Mouse (Mus musculus): ENCODE measurements around the gene Arf3. TPM values are rescaled to one million over a fixed set of nuclear protein-coding genes. Genes with fewer than 3 reads are reported as not detected.
"Not testable (repeated sequence)": the region's sequence is repeated elsewhere in the genome, so short reads cannot be mapped to it uniquely, and the experiment has no call there.

The Arf3 gene
- polyA plus RNA-seq, 1 experiment from 2014 or later = 31.8 TPM

DNA sequence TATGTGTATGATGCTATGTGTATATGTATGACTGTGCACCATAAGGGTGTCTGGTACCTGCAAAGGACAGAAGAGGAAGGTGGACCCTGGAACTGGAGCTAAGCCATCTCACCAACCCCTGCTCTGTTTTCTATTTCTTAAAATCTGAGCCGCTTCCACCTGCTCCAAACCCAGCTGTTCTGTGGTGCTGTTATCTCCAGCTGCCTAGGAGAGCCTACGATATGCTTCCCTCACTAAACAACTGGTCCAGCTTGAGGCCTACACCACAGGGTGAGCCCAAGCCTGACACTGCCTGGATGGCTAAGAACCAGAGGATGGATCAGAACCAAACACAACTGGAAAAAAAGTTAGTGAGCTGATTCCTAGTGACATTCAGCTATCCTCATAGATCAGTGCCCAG, 8.9 kb downstream of the Arf3 start:
- Histone ChIP-seq H3K9me3 (ENCODE audit: control insufficient read depth) (no peaks in the 10 kb centered on the region), H3K27ac (ENCODE audit: low read depth, low read length) (no peak overlapping the region), H3K4me1 (replicated peaks; ENCODE audit: control insufficient read depth, insufficient read depth, low read length) (0 out of 2 replicates have a peak, but pooled peaks cover 2% of the 10 kb centered on the region), H3K9ac (ENCODE audit: low read depth, low read length) (no peak overlapping the region), H3K4me2 (replicated peaks; ENCODE audit: low read depth) (no peak overlapping the region), H3K4me3 (ENCODE audit: low read depth, low read length) (no peak overlapping the region), H3K27me3 (replicated peaks; ENCODE audit: control insufficient read depth, insufficient read depth, low read length) (no peaks in the 10 kb centered on the region), H3K36me3 (ENCODE audit: control insufficient read depth, insufficient read depth) (peaks cover 6% of the 10 kb centered on the region; the same call in 1 of the 2 replicates)
- no peak for ATAC-seq
- no peak for TF ChIP-seq CTCF (IDR thresholded peaks at IDR 0.05; ENCODE audit: low read depth)
- WGBS = 79% methylated on average over 2 of the region's 2 CpGs

DNA sequence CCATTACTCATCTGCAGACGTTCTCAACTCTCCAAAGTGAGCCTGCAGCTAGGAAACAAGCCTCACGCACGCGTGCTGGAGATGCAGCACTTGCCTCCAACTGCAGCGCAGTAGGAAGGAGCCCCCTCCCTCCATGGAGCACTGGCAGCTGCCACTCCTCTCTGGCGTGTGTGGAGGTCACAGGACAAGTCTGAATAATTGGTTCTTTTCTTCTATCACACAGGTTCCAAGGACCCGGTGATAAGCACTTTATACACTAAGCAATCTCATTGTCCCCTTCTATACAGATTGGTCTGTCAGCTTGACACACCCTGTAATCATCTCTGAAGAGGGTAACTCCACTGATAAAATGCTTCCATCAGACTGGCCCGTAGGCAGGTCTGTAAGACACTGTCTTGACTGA, 10.0 kb downstream of the Arf3 start:
- no peak for TF ChIP-seq CTCF (IDR thresholded peaks at IDR 0.05; ENCODE audit: low read depth)
- no peak overlapping the region for H3K27ac ChIP-seq (ENCODE audit: low read depth, low read length)
- H3K4me1 ChIP-seq (replicated peaks; ENCODE audit: control insufficient read depth, insufficient read depth, low read length) = 0 out of 2 replicates have a peak, but pooled peaks cover 2% of the 10 kb centered on the region
- WGBS = 29% methylated on average over 8 of the region's 8 CpGs
- H3K9me3 ChIP-seq (ENCODE audit: control insufficient read depth) = no peaks in the 10 kb centered on the region
- no peaks in the 10 kb centered on the region for H3K27me3 ChIP-seq (replicated peaks; ENCODE audit: control insufficient read depth, insufficient read depth, low read length)
- no peak for ATAC-seq
- H3K36me3 ChIP-seq (ENCODE audit: control insufficient read depth, insufficient read depth) = peaks cover 6% of the 10 kb centered on the region; the same call in 1 of the 2 replicates
- H3K9ac ChIP-seq (ENCODE audit: low read depth, low read length) = no peak overlapping the region
- H3K4me3 ChIP-seq (ENCODE audit: low read depth, low read length) = no peak overlapping the region
- no peak overlapping the region for H3K4me2 ChIP-seq (replicated peaks; ENCODE audit: low read depth)

DNA sequence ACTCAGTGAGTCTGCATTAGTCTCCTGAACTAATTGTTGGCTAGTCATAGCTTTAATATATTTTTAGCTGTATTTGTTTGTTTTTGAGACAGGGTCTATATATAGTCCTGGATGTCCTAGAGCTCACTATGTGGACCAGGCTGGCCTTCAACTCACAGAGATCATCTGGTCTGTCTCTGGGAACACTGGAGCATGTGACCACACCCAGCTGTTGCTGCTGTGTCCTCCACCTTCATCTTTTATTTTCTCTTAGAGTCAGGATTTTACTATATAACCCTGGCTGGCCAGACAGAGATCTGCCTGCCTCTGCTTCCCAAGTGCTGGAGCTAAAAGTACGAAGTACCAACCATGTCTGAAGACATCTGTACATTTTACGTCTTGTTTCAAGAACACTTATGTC, 13.9 kb downstream of the Arf3 start:
- Histone ChIP-seq H3K4me2 (replicated peaks; ENCODE audit: low read depth) (no peak overlapping the region), H3K9me3 (ENCODE audit: control insufficient read depth) (no peaks in the 10 kb centered on the region), H3K27me3 (replicated peaks; ENCODE audit: control insufficient read depth, insufficient read depth, low read length) (no peaks in the 10 kb centered on the region), H3K36me3 (ENCODE audit: control insufficient read depth, insufficient read depth) (peaks cover 3% of the 10 kb centered on the region; the same call in 1 of the 2 replicates), H3K4me1 (replicated peaks; ENCODE audit: control insufficient read depth, insufficient read depth, low read length) (peaks cover 11% of the 10 kb centered on the region), H3K4me3 (ENCODE audit: low read depth, low read length) (no peak overlapping the region), H3K27ac (ENCODE audit: low read depth, low read length) (no peak overlapping the region), H3K9ac (ENCODE audit: low read depth, low read length) (no peak overlapping the region)
- 88% methylated on average over 2 of the region's 2 CpGs for WGBS
- ATAC-seq = no peak
- no peak for TF ChIP-seq CTCF (IDR thresholded peaks at IDR 0.05; ENCODE audit: low read depth)

DNA sequence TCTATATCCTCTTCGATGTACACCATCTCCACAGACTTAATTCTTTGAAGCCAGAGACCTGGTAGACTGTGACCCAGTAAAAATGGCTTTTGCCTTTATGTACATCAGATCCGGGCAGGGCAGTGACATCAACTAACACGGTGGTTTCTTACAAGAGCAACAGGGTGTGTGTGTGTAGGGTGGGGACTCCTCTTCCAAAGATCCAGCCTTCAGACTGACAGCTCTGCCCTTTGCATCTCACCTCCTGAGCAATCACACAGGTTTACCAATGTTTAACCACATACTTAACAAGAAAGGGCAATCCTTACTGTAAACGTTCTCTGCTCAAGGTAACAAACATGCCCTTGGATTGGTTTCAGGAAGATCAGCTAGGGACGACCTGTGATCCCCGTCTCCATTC, 15.7 kb downstream of the Arf3 start:
- Histone ChIP-seq H3K9me3 (ENCODE audit: control insufficient read depth) (no peaks in the 10 kb centered on the region), H3K9ac (ENCODE audit: low read depth, low read length) (peak overlapping the region; percentile 3; the same call in 1 of the 2 replicates), H3K4me3 (ENCODE audit: low read depth, low read length) (no peak overlapping the region), H3K27ac (ENCODE audit: low read depth, low read length) (no peak overlapping the region; the same call in 1 of the 2 replicates), H3K4me1 (replicated peaks; ENCODE audit: control insufficient read depth, insufficient read depth, low read length) (peaks cover 9% of the 10 kb centered on the region), H3K4me2 (replicated peaks; ENCODE audit: low read depth) (no peak overlapping the region), H3K27me3 (replicated peaks; ENCODE audit: control insufficient read depth, insufficient read depth, low read length) (no peaks in the 10 kb centered on the region), H3K36me3 (ENCODE audit: control insufficient read depth, insufficient read depth) (peaks cover 4% of the 10 kb centered on the region; the same call in 1 of the 2 replicates)
- WGBS = 56% methylated on average over 6 of the region's 6 CpGs
- no peak for TF ChIP-seq CTCF (IDR thresholded peaks at IDR 0.05; ENCODE audit: low read depth)
- ATAC-seq = peak; percentile 55; the same call in 1 of the 2 replicates

DNA sequence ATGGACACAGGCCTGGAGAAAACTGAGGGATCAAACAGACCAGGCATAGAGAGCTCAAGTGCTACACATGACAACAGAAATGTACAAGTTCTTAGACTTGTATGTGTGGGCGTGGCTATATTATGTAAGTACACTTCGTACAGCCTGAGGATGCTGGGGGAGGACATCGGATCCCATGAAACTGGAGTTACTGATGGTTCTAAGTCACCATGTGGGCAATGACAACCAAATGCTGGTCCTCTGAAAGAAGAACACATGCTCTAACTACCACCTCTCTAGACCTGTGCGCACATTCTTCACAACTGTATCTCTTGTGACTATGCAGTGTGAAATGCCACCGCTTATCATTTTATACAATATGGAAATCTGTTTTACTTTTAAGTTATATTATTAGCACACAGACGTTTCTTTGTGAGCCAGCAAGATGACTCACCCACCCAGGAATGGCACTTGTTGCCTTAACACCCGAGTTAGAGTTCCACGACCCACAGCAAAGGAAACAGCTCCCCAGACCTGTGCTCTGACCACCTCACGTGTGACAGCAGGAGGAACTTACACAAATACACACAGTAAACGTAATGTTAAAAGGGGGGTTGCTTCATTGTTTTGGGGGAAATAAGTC, 16.6 kb downstream of the Arf3 start:
- no peak overlapping the region for H3K4me2 ChIP-seq (replicated peaks; ENCODE audit: low read depth)
- peaks cover 9% of the 10 kb centered on the region; the same call in 1 of the 2 replicates for H3K36me3 ChIP-seq (ENCODE audit: control insufficient read depth, insufficient read depth)
- H3K9me3 ChIP-seq (ENCODE audit: control insufficient read depth) = no peaks in the 10 kb centered on the region
- no peak for ATAC-seq
- H3K9ac ChIP-seq (ENCODE audit: low read depth, low read length) = no peak overlapping the region
- WGBS = 63% methylated on average over 10 of the region's 10 CpGs
- H3K4me3 ChIP-seq (ENCODE audit: low read depth, low read length) = no peak overlapping the region
- H3K27me3 ChIP-seq (replicated peaks; ENCODE audit: control insufficient read depth, insufficient read depth, low read length) = no peaks in the 10 kb centered on the region
- TF ChIP-seq CTCF (IDR thresholded peaks at IDR 0.05; ENCODE audit: low read depth) = no peak
- no peak overlapping the region for H3K27ac ChIP-seq (ENCODE audit: low read depth, low read length)
- peaks cover 9% of the 10 kb centered on the region for H3K4me1 ChIP-seq (replicated peaks; ENCODE audit: control insufficient read depth, insufficient read depth, low read length)

DNA sequence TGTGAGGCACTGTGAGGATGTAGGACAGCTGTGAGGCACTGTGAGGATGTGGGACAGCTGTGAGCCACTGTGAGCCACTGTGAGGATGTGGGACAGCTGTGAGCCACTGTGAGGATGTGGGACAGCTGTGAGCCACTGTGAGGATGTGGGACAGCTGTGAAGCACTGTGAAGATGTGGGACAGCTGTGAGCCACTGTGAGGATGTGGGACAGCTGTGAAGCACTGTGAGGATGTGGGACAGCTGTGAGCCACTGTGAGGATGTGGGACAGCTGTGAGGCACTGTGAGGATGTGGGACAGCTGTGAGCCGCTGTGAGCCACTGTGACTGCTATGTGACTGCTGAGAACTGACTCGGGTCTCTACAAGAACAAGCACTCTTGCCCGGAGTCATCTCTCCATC, 19.2 kb downstream of the Arf3 start:
- 82% methylated on average over 3 of the region's 3 CpGs for WGBS

More for the DNA sequence above, 19.2 kb downstream of the Arf3 start:
- H3K4me2 ChIP-seq (replicated peaks; ENCODE audit: low read depth); H3K4me3 ChIP-seq (ENCODE audit: low read depth, low read length); H3K27me3 ChIP-seq (replicated peaks; ENCODE audit: control insufficient read depth, insufficient read depth, low read length); ATAC-seq; H3K9me3 ChIP-seq (ENCODE audit: control insufficient read depth); H3K4me1 ChIP-seq (replicated peaks; ENCODE audit: control insufficient read depth, insufficient read depth, low read length); H3K9ac ChIP-seq (ENCODE audit: low read depth, low read length); H3K27ac ChIP-seq (ENCODE audit: low read depth, low read length): not testable (repeated sequence)
- H3K36me3 ChIP-seq (ENCODE audit: control insufficient read depth, insufficient read depth) = peaks cover 33% of the 10 kb centered on the region
